Mouse (Mus musculus) stomach, postnatal 0 days (tissue): ENCODE data around the gene Lgr4. TPM values are rescaled to one million over a fixed set of nuclear protein-coding genes. Genes with fewer than 3 reads are reported as not detected.

ENCODE experiments used
- ATAC-seq: fragments of 200-750 bp; cut with Nextera tagmentation; 2 replicates; pipeline ENCODE4 v1.8.0; 2017; ENCODE audit not compliant: low FRiP score, low TSS enrichment
- DNase-seq: peaks from one replicate; pipeline ENCODE4 v3.0.0-alpha.2; 2016; ENCODE audit warnings: low spot score
- H3K27ac ChIP-seq: fragments of 300-500 bp; sonication (generic); replicated peaks from 2 replicates; pipeline ENCODE4 v1.5.1; 2014; ENCODE audit warnings: mild to moderate bottlenecking, control low read depth
- H3K27me3 ChIP-seq: fragments of 300-500 bp; sonication (generic); 2 replicates; pipeline ENCODE4 v1.6.1; 2014; ENCODE audit warnings: low read length; ENCODE audit not compliant: control insufficient read depth, insufficient read depth
- H3K36me3 ChIP-seq: fragments of 300-500 bp; sonication (generic); 2 replicates; pipeline ENCODE4 v1.6.1; 2014; ENCODE audit warnings: low read length, mixed read lengths; ENCODE audit not compliant: control insufficient read depth, insufficient read depth
- H3K4me1 ChIP-seq: fragments of 300-500 bp; sonication (generic); replicated peaks from 2 replicates; pipeline ENCODE4 v1.6.1; 2014; ENCODE audit warnings: antibody characterized with exemption; ENCODE audit not compliant: control insufficient read depth, insufficient read depth
- H3K4me2 ChIP-seq: fragments of 300-500 bp; sonication (generic); replicated peaks from 2 replicates; pipeline ENCODE4 v1.6.1; 2014; ENCODE audit warnings: low read depth, mild to moderate bottlenecking, control low read depth, moderate library complexity
- H3K4me3 ChIP-seq: fragments of 300-500 bp; sonication (generic); 2 replicates; pipeline ENCODE4 v1.5.1; 2014; ENCODE audit warnings: low read depth, low read length, control low read depth
- H3K9ac ChIP-seq: fragments of 300-500 bp; sonication (generic); 2 replicates; pipeline ENCODE4 v1.6.1; 2014; ENCODE audit warnings: mild to moderate bottlenecking, low read length, control low read depth, mixed read lengths
- H3K9me3 ChIP-seq: fragments of 300-500 bp; sonication (generic); 2 replicates; pipeline ENCODE4 v1.6.1; 2016; ENCODE audit warnings: low read length; ENCODE audit not compliant: control insufficient read depth
- CTCF ChIP-seq: IDR thresholded peaks from 2 replicates; pipeline ENCODE4 v1.5.1; 2016; ENCODE audit warnings: antibody characterized with exemption, low read depth, mild to moderate bottlenecking, moderate library complexity
- EP300 ChIP-seq: optimal IDR thresholded peaks from 2 replicates; pipeline ENCODE3; 2016; ENCODE audit warnings: antibody characterized with exemption
- WGBS: fragments of 180-500 bp; shearing (Covaris S2); extraction: QIAGEN DNeasy Blood & Tissue Kit; methylation state at CpG from one replicate; pipeline ENCODE4 v1.1.7; 2014; 5-methylcytosine and 5-hydroxymethylcytosine counted together
- polyA plus RNA-seq: library from polyadenylated mRNA; unstranded; fragments of >200 nt; fragmentation: Nextera tagmentation; extraction: Ambion mirVana; gene quantifications from 2 replicates; pipeline ENCODE4 v1.2.1, GENCODE M21; 2015

Gene Lgr4
- polyA plus RNA-seq, 1 experiment from 2014 or later: 15.0 TPM

GRCm38 (mm10) chr2:109916782-109917495 is 508 bp upstream of the Lgr4 start:
- ATAC-seq: no peak
- no peak for DNase-seq
- WGBS: 8% methylated on average over 11 of the region's 11 CpGs

DNA sequence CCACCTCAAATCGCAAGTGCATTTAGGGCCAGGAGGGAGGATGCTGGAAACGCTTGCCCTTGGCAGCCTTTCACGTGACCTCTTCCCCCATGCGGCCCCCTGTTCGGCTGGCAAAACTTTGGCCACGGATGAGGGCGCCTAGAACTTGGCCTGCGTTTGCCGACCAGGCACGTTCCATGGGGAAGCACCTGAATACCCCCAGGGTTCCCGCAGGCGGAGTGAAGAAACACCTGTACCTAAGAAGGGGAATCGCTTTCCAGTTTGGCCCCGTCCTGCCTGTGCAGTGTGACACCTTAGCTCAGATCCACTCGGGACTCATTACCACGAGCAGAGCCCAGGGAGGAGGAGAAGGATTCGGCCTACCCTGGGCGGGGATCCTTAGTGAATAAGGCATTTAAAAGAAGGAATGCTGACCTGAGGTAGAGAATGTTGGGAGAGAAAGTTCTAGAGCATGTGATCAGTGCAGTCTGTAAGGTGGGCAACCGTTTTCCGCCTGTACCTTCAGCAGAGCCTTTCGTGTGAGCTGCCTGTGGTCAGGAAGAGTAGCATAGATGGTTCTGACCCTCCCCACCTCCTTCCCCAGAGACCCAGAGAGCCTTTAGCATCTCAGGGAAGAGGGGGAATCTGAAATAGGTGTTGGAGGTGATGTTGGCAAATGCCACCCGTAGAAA is 1.3 kb downstream of the Lgr4 start:
- peak; percentile 43 for DNase-seq
- Histone ChIP-seq H3K9ac (peak overlapping the region; percentile 89), H3K27me3 (no peaks in the 10 kb centered on the region), H3K36me3 (no peaks in the 10 kb centered on the region), H3K4me3 (peak overlapping the region; percentile 89), H3K4me1 (no peaks in the 10 kb centered on the region), H3K27ac (peak overlapping the region; percentile 98), H3K4me2 (peak overlapping the region; percentile 80), H3K9me3 (no peaks in the 10 kb centered on the region)
- no peak for ATAC-seq
- no peak for TF ChIP-seq EP300
- no peak for TF ChIP-seq CTCF
- WGBS: 8% methylated on average over 21 of the region's 22 CpGs

More at GRCm38 (mm10) chr2:109916782-109917495, 508 bp upstream of the Lgr4 start:
- Histone ChIP-seq H3K4me1 (no peaks in the 10 kb centered on the region), H3K9ac (no peak overlapping the region), H3K9me3 (no peaks in the 10 kb centered on the region), H3K4me2 (peak overlapping the region; percentile 80), H3K27me3 (no peaks in the 10 kb centered on the region), H3K27ac (0 out of 2 replicates have a peak overlapping the region, but pooled peaks have one; percentile 45), H3K4me3 (peak overlapping the region; percentile 89), H3K36me3 (no peaks in the 10 kb centered on the region)
- no peak for TF ChIP-seq CTCF
- no peak for TF ChIP-seq EP300

- Histone ChIP-seq H3K27me3 (no peaks in the 10 kb centered on the region), H3K9ac (peak overlapping the region; percentile 47; the same call in 1 of the 2 replicates), H3K9me3 (no peaks in the 10 kb centered on the region), H3K36me3 (no peaks in the 10 kb centered on the region), H3K4me2 (peak overlapping the region; percentile 80), H3K4me3 (peak overlapping the region; percentile 89), H3K4me1 (no peaks in the 10 kb centered on the region), H3K27ac (peak overlapping the region; percentile 36; the same call in 1 of the 2 replicates)
- no peak for TF ChIP-seq CTCF
- TF ChIP-seq EP300: no peak
- ATAC-seq: no peak
- 61% methylated on average over 7 of the region's 7 CpGs for WGBS
- DNase-seq: no peak
Measured at GRCm38 (mm10) chr2:109920471-109920870, 3.0 kb downstream of the Lgr4 start.

GRCm38 (mm10) chr2:109921298-109922035 is 4.0 kb downstream of the Lgr4 start:
- H3K27ac ChIP-seq: 0 out of 2 replicates have a peak overlapping the region, but pooled peaks have one; percentile 36
- DNase-seq: no peak
- H3K4me3 ChIP-seq: no peak overlapping the region

GRCm38 (mm10) chr2:109922306-109922705 is 4.9 kb downstream of the Lgr4 start:
- no peak overlapping the region for H3K9ac ChIP-seq
- no peaks in the 10 kb centered on the region for H3K9me3 ChIP-seq
- no peaks in the 10 kb centered on the region for H3K27me3 ChIP-seq
- H3K4me2 ChIP-seq: no peak overlapping the region
- no peak for TF ChIP-seq EP300
- TF ChIP-seq CTCF: no peak
- no peak overlapping the region for H3K4me3 ChIP-seq
- ATAC-seq (no peak), DNase-seq (no peak)
- no peak overlapping the region for H3K27ac ChIP-seq
- H3K4me1 ChIP-seq: no peaks in the 10 kb centered on the region
- no peaks in the 10 kb centered on the region; the same call in 1 of the 2 replicates for H3K36me3 ChIP-seq
- WGBS: 53% methylated on average over 3 of the region's 3 CpGs

More at GRCm38 (mm10) chr2:109921298-109922035, 4.0 kb downstream of the Lgr4 start:
- H3K36me3 ChIP-seq: no peaks in the 10 kb centered on the region; the same call in 1 of the 2 replicates
- H3K9me3 ChIP-seq: no peaks in the 10 kb centered on the region
- no peaks in the 10 kb centered on the region for H3K27me3 ChIP-seq
- TF ChIP-seq CTCF (no peak), EP300 (no peak)
- peak overlapping the region; percentile 15 for H3K4me2 ChIP-seq
- H3K4me1 ChIP-seq: no peaks in the 10 kb centered on the region
- ATAC-seq: no peak
- no peak overlapping the region for H3K9ac ChIP-seq
- 38% methylated on average over 8 of the region's 8 CpGs for WGBS
